Mouse (Mus musculus) hindbrain, embryonic 13.5 days (tissue): ENCODE data around the gene Zic1. TPM values are rescaled to one million over a fixed set of nuclear protein-coding genes. Genes with fewer than 3 reads are reported as not detected.

Experiments used
- ATAC-seq: fragments of 200-750 bp; cut with Nextera tagmentation; 2 replicates; pipeline ENCODE4 v1.8.0; 2017; ENCODE audit warnings: moderate TSS enrichment; ENCODE audit not compliant: low FRiP score
- H3K27ac ChIP-seq: fragments of 300-500 bp; sonication (generic); 2 replicates; pipeline ENCODE4 v1.5.1; 2015; ENCODE audit warnings: inconsistent platforms, mild to moderate bottlenecking, moderate library complexity
- H3K27me3 ChIP-seq: fragments of 300-500 bp; sonication (generic); 2 replicates; pipeline ENCODE4 v1.6.1; 2015; ENCODE audit warnings: mild to moderate bottlenecking, inconsistent platforms
- H3K36me3 ChIP-seq: fragments of 300-500 bp; sonication (generic); 2 replicates; pipeline ENCODE4 v1.6.1; 2015; ENCODE audit warnings: mild to moderate bottlenecking, inconsistent platforms
- H3K4me1 ChIP-seq: fragments of 300-500 bp; sonication (generic); replicated peaks from 2 replicates; pipeline ENCODE4 v1.6.1; 2015; ENCODE audit warnings: inconsistent platforms
- H3K4me2 ChIP-seq: fragments of 300-500 bp; sonication (generic); 2 replicates; pipeline ENCODE4 v1.6.1; 2015; ENCODE audit warnings: inconsistent platforms, mild to moderate bottlenecking, moderate library complexity
- H3K4me3 ChIP-seq: fragments of 300-500 bp; sonication (generic); 2 replicates; pipeline ENCODE4 v1.5.1; 2015; ENCODE audit warnings: mild to moderate bottlenecking, inconsistent platforms
- H3K9ac ChIP-seq: fragments of 300-500 bp; sonication (generic); 2 replicates; pipeline ENCODE4 v1.6.1; 2015; ENCODE audit warnings: mild to moderate bottlenecking, inconsistent platforms
- H3K9me3 ChIP-seq: fragments of 300-500 bp; sonication (generic); 2 replicates; pipeline ENCODE4 v1.6.1; 2016; ENCODE audit warnings: inconsistent platforms
- WGBS: fragments of 180-500 bp; shearing (Covaris S2); methylation state at CpG from one replicate; pipeline ENCODE4 v1.1.7; 2015; 5-methylcytosine and 5-hydroxymethylcytosine counted together
- polyA plus RNA-seq: library from polyadenylated mRNA; unstranded; fragments of >200 nt; fragmentation: Nextera tagmentation; extraction: Ambion mirVana; gene quantifications from 2 replicates; pipeline ENCODE4 v1.2.1, GENCODE M21; 2015

The Zic1 gene
- polyA plus RNA-seq, 1 experiment from 2014 or later, result 21.3 TPM

DNA sequence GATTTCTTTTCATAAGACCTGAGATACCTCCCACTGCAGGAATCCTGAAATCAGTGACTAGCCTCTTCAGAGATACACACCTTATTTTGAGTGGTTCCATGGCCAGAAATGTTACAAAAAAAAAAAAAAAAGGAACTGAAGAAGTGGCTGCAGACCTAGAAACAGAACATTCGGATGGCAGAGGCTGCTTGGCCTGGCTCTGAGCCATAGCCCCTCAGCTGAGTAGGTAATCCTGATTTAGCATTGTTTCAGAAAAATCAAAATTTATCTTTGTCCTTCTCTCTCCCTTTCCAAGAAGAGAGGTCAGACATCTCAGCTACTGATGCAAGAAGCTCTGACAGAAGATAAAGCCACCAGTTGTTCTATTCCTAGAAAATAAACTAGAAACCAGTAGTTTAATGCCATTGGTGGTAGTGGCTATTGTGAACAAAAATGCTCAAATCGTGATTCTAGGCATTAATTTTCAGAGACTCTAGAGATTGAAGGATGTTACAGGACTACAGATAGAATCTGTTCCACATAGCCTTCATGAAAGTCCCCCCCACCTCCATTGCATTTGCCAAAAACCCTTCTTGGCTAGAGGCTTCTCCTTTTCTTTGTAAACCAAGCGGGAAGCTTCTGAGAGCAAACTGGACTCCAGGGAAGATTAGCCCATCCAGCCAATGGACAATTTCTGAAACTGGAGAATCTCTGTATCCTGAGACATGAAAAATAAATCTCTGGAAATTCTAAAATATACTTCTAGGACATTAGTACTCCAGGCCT lies 8.4 kb upstream of the Zic1 start:
- Histone ChIP-seq H3K4me2 (no peak overlapping the region), H3K27ac (peak overlapping the region; percentile 50), H3K36me3 (no peaks in the 10 kb centered on the region), H3K27me3 (peaks cover 96% of the 10 kb centered on the region), H3K4me3 (no peak overlapping the region), H3K9me3 (no peaks in the 10 kb centered on the region), H3K9ac (no peak overlapping the region; the same call in 1 of the 2 replicates), H3K4me1 (peaks cover 7% of the 10 kb centered on the region)
- ATAC-seq, result no peak
- 29% methylated on average over 3 of the region's 3 CpGs for WGBS

DNA sequence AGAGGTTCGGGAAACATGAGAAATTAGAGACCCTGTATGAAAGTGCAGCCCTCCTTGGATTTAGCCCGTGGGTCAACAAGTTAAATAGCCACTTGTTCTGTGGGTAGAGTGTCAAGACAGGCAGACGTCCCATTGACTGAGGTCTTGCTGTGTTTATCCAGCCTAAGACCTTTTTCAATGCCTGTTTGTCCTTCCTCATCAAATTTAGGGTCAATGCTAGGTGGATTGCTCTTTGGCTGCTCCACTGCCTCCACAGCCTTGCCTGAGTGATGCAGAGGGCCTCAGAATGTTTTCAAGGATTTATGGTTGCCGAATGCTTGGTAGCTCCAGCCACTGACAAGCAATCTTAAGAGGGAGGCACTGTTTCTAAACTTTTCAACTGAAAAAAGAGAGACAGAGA lies 6.0 kb upstream of the Zic1 start:
- H3K27me3 ChIP-seq, result peaks cover 93% of the 10 kb centered on the region
- 13% methylated on average over 4 of the region's 4 CpGs for whole genome bisulfite sequencing
- peak overlapping the region; percentile 10; the same call in 1 of the 2 replicates for H3K9ac ChIP-seq
- H3K27ac ChIP-seq, result peak overlapping the region; percentile 92
- peak overlapping the region; percentile 51 for H3K4me2 ChIP-seq
- ATAC-seq, result no peak
- H3K4me3 ChIP-seq, result peak overlapping the region; percentile 33; the same call in 1 of the 2 replicates
- H3K9me3 ChIP-seq, result no peaks in the 10 kb centered on the region
- no peaks in the 10 kb centered on the region for H3K36me3 ChIP-seq
- no peaks in the 10 kb centered on the region; the same call in 1 of the 2 replicates for H3K4me1 ChIP-seq

DNA sequence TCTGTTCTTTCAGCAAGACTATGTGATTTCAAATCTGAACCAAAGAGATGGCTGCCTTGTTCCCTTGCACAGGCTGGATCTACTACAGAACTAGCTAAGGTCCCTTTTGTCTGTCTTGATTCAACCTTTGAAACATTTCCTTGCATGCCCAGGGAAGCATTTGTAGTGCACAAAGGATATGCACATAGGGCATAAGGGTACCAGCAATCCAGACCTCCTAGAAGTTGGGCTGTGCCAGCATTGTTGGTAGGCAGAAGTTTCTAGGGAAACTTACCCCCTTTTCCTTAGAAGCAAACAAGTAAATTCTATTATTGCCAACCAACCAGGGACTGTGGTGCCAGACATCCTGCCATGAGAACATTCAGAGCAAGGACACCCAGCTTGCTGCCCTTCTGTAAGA lies 5.4 kb upstream of the Zic1 start:
- Histone ChIP-seq H3K4me1 (no peaks in the 10 kb centered on the region; the same call in 1 of the 2 replicates), H3K36me3 (no peaks in the 10 kb centered on the region), H3K4me2 (peak overlapping the region; percentile 51), H3K9ac (peak overlapping the region; percentile 72; the same call in 1 of the 2 replicates), H3K27me3 (peaks cover 90% of the 10 kb centered on the region), H3K9me3 (no peaks in the 10 kb centered on the region), H3K27ac (peak overlapping the region; percentile 92), H3K4me3 (peak overlapping the region; percentile 33)
- no peak for ATAC-seq

DNA sequence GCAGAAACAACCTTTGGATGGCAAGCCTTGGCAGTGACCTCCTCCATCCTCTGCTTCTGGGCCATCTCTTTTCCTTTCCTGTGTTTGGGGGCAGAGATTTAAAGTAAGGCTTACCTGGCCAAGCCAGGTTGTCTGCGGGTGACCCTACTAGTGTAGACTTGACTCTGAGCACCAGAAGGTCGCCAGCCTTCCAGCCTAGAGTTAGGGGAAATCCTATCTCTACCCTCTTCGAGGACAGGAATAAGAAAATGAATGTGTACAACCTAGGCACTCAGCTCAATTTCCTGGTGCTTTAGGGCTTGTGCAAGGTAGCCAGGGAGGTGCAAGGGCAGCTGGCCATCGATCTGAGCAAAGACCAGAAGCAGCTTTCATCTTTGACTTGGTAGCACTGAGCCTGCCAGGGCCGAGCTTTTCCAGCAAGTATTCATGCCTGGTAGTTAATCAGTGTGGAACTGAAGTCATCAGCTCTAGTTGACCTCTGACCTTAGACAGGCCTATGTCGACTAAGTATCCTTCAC lies 4.6 kb upstream of the Zic1 start:
- peaks cover 88% of the 10 kb centered on the region for H3K27me3 ChIP-seq
- WGBS, result 8% methylated on average over 6 of the region's 6 CpGs

DNA sequence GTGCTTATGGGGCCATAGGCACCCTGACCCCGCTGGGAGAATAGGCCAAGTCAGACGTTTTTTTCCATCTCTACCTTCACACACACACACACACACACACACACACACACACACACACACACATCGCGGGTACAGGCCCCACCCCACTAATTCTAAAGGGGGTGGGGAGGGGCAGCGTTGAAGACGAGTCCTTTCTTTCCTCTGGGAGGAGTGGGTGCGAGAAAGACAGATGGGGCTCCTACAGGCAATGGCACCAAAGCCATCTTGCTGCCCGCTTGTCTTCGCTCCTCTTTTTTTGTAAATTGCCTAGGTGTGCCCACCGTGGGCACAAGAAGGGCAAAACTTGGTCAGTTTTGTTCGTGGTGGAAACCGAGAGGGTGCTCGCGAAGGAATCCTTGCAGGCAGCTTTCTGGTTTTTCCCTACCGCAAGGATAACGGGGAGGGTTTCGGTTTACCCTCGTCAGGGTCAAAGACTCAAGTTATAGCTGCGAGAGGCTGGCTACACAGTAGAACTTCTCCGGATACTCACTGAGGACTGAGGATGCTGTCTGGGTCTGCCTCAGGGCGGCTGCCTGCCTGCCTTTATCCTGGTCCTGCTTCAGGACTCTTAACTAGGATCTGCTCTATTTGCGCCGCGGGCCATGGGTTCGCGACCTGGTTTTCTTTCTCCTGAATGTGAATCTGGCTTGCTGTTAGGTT lies 3.8 kb upstream of the Zic1 start:
- no peaks in the 10 kb centered on the region for H3K36me3 ChIP-seq
- peak overlapping the region; percentile 92 for H3K27ac ChIP-seq
- peaks cover 3% of the 10 kb centered on the region; the same call in 1 of the 2 replicates for H3K4me1 ChIP-seq
- peak overlapping the region; percentile 33 for H3K4me3 ChIP-seq
- H3K9me3 ChIP-seq, result no peaks in the 10 kb centered on the region
- peak overlapping the region; percentile 51 for H3K4me2 ChIP-seq
- H3K9ac ChIP-seq, result peak overlapping the region; percentile 72
- H3K27me3 ChIP-seq, result peaks cover 84% of the 10 kb centered on the region
- whole genome bisulfite sequencing, result 5% methylated on average over 26 of the region's 26 CpGs
- no peak for ATAC-seq

More for the DNA sequence above, 4.6 kb upstream of the Zic1 start:
- no peak for ATAC-seq
- H3K36me3 ChIP-seq, result no peaks in the 10 kb centered on the region
- H3K9ac ChIP-seq, result peak overlapping the region; percentile 72
- H3K4me1 ChIP-seq, result no peaks in the 10 kb centered on the region; the same call in 1 of the 2 replicates
- H3K27ac ChIP-seq, result peak overlapping the region; percentile 92
- peak overlapping the region; percentile 51 for H3K4me2 ChIP-seq
- peak overlapping the region; percentile 33 for H3K4me3 ChIP-seq
- no peaks in the 10 kb centered on the region for H3K9me3 ChIP-seq

DNA sequence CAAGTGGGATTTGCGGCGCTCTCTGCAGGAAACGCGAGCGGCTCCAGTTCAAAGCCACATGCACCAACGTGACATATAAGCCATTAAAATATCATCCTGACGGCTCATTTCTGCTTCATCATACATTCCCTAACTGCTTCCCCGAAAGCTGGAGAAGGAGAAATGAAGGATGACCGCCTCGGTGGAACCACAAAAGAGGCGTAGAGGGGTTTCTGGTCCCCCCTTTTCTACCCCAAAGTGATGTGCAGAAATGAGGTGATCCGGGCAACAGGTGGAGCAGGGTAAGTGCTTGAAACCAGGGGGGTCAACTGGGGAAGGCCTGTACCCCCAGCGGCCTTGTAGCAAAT lies 3.3 kb upstream of the Zic1 start:
- Histone ChIP-seq H3K36me3 (no peaks in the 10 kb centered on the region), H3K9ac (peak overlapping the region; percentile 72), H3K4me2 (peak overlapping the region; percentile 51), H3K27ac (peak overlapping the region; percentile 92), H3K4me1 (peaks cover 6% of the 10 kb centered on the region; the same call in 1 of the 2 replicates), H3K4me3 (peak overlapping the region; percentile 33), H3K9me3 (no peaks in the 10 kb centered on the region), H3K27me3 (peaks cover 83% of the 10 kb centered on the region)
- ATAC-seq, result no peak
- WGBS, result 7% methylated on average over 13 of the region's 13 CpGs

DNA sequence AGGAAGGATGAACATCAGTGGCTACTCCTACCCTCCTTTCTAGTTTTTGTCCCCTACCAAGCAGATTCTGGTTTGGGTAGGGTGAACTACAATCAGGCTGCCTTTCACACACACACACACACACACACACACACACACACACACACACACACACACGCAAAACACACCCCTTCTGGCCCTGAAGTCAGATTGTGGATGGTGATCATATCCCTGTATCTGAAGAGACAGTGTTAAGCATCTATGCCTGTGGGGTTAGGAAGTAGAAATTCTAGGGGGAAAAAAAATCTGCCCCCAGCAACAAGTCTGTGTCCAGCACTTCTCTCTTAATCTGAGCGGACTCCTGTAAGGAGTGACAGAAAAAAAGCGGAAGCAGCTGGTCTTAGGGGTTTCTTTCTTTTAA lies 2.5 kb upstream of the Zic1 start:
- H3K27me3 ChIP-seq, result peaks cover 84% of the 10 kb centered on the region

DNA sequence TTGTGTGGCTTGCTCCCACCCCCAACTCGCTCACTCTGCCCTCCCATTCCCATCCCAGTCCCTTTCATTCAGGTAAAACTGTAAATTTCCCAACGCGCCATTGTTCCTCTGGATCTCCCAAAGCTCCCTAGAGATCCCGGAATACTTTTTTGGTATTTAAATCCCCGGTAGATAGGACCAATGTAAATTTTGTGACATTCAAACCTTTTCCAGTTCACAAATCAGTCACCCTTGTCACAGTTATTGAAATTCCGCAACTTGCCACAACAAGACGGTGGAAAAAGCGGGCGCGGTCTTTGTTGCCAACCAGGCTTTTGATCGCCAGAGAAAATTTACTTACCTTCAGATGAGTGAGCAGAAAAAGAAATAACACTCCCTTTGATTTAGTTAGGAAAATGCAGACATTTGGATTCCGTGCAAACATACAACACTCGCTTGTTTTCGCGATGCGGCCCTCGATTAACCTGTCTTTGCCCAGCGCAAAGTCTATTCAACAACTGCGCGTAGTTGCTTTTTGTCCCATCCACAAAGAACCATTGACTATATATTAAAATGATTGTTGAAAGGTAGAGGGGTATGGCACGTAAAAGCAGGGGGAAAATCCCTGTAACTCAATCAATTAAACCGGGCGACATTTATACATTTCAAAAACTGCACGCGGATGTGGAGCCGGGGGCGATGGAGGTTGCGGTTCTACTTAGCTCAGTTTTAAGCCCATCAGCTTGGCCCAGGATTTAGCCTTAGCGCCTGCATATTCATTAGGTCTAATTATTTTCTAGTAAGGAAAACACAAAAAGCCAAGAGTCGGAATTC lies 1.6 kb upstream of the Zic1 start:
- H3K9ac ChIP-seq, result peak overlapping the region; percentile 73
- peaks cover 6% of the 10 kb centered on the region; the same call in 1 of the 2 replicates for H3K4me1 ChIP-seq
- peaks cover 81% of the 10 kb centered on the region for H3K27me3 ChIP-seq
- H3K9me3 ChIP-seq, result no peaks in the 10 kb centered on the region
- ATAC-seq, result no peak
- H3K4me3 ChIP-seq, result peak overlapping the region; percentile 71
- under 1% methylated on average over 30 of the region's 30 CpGs for WGBS
- H3K27ac ChIP-seq, result peak overlapping the region; percentile 92
- H3K36me3 ChIP-seq, result no peaks in the 10 kb centered on the region
- H3K4me2 ChIP-seq, result peak overlapping the region; percentile 51

More for the DNA sequence above, 2.5 kb upstream of the Zic1 start:
- Histone ChIP-seq H3K9ac (peak overlapping the region; percentile 72; the same call in 1 of the 2 replicates), H3K9me3 (no peaks in the 10 kb centered on the region), H3K4me1 (peaks cover 6% of the 10 kb centered on the region; the same call in 1 of the 2 replicates), H3K4me3 (peak overlapping the region; percentile 33), H3K27ac (peak overlapping the region; percentile 92), H3K36me3 (no peaks in the 10 kb centered on the region), H3K4me2 (peak overlapping the region; percentile 51)
- WGBS, result 7% methylated on average over 3 of the region's 3 CpGs
- no peak for ATAC-seq

DNA sequence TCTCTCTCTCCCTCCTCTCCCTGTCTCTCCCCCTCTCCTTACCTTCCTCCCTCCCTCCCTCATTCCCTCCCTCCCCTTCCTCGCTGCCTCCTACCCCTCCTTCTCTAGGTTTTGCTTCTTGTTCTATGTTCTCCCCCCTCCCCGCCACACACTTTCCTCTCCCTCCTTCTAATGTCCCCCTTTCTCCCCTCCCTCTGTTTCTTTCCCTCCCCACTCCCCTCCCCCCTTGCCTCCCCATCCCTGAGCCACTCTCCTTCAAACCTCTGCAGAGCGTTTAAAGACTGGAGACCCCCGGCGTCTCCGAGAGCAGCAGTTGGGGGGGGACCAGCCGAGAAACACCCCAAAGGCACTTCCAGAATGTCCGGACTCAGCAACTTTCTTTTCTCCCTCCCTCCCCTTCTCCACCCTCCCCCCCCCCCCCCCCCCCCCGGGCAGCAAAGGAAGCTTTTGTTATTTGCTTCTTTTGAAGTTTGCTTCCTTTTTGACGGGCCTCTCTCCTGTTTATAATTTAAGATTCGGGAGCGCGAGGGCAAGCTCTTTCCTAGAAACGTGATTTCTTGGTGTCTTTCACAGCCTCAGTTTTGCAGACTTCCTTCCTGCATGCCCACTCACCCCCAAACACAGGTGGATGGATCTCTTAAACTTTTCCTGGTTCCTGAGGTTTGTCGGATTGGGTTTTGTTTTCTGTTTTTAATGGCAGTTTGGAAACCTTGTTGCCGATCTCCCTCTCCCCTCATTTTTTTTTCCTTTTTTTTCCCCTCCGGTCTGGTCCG lies 802 bp upstream of the Zic1 start:
- Histone ChIP-seq H3K27me3 (peaks cover 81% of the 10 kb centered on the region), H3K4me1 (peaks cover 6% of the 10 kb centered on the region; the same call in 1 of the 2 replicates), H3K4me2 (peak overlapping the region; percentile 51), H3K4me3 (peak overlapping the region; percentile 71), H3K27ac (peak overlapping the region; percentile 92), H3K9me3 (no peaks in the 10 kb centered on the region), H3K36me3 (no peaks in the 10 kb centered on the region), H3K9ac (peak overlapping the region; percentile 73)
- WGBS, result 1% methylated on average over 18 of the region's 18 CpGs
- peak; percentile 34 for ATAC-seq

DNA sequence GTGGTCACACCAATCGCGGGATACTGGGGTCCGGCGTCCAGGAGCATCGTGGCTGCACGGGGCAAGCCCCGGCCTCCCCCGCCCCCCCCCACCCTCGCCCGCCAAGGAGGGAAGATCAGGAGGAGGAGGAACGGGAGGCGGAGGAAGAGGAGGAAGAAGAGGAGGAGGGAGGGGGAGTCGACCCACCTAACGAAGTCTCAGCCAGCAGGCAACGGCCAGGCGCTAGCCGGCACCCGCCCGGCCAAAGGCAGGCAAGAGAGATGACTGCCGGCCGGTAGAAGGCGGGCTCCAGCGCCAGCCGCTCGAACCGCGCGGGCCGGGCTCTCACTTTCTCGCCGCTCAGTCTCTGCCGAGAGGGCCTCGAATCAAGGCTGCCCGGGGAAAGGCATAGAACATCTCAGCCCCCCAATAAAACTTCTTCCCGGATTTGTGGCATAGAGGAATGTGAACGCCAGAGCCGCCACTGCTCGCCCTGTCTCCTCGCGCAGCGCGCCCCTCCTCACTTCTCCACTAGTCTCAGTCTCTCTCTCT lies 574 bp downstream of the Zic1 start:
- Histone ChIP-seq H3K4me2 (peak overlapping the region; percentile 51), H3K9me3 (no peaks in the 10 kb centered on the region), H3K4me3 (peak overlapping the region; percentile 71), H3K4me1 (peaks cover 6% of the 10 kb centered on the region; the same call in 1 of the 2 replicates), H3K9ac (peak overlapping the region; percentile 96), H3K36me3 (no peaks in the 10 kb centered on the region), H3K27ac (peak overlapping the region; percentile 97), H3K27me3 (peaks cover 68% of the 10 kb centered on the region)
- peak; percentile 30 for ATAC-seq
- under 1% methylated on average over 42 of the region's 42 CpGs for WGBS
